Mouse (Mus musculus): ENCODE results near the gene Olfr1220. TPM values are rescaled to one million over a fixed set of nuclear protein-coding genes. Genes with fewer than 3 reads are reported as not detected.

The Olfr1220 gene
- total RNA-seq (2023) = not detected

DNA sequence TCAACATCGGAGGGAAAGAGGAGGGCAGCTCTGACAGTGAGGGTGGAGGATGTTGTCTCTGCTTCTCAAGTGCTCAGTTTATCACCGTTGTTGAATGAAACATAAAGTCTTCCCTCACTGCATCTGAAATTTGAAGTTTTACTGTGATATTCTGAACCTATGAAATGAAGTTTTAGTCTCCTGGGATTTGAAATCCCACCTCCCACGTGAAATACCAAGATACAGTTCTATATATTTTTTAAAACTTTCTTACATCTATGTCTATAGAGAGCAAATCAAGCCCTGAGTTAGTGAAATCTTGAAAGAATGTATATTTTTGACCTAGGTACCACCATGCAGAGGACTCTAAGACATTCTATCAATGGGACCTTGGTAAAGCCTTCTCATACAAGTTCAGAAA, at the start of gene Olfr1220:
Gene Olfr1220 (minus strand): TSS at position 101 of the 400 bp plus-strand sequence.

DNA sequence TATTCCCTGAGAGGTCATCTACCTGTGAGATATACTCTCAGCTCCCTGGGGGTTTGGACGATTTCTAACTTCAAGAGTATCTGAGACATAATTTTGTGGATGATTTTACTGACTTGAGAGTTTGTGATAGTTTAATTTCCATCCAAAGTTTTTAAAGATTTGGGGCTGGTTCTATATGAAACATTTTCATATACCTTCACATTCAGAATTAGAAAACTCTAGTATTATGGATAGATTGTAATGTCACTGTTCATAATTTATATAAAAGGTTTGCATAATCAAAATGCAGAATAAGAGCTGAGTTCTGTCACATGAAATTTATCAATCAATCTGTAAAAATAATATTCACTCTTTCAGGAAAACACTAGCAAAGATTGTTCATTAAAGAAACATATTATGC, 44.8 kb upstream of the Olfr1220 start, which contains the start of gene Olfr1223:
Gene Olfr1223 (minus strand): TSS at position 101 of the 400 bp plus-strand sequence.

DNA sequence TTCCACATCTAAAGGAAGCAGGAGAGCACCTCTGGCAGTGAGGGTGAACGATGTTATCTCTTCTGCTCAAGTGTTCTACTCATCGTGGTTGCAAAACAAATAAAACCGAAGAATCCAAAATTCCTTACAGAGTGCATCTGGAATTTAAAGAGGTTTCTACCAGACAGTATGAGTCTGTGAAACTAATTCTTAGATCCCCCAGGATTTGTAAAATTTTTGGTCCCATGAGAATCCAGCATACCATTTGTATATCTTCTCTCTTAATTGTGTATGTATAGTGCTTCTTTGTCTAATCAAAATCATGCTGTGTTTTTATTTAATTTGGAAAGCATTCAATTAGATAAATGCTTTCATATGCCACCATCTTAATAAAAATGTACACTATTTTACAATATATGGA, 26.3 kb upstream of the Olfr1220 start, which contains the start of gene Olfr1222:
Gene Olfr1222 (minus strand): TSS at position 101 of the 400 bp plus-strand sequence.

DNA sequence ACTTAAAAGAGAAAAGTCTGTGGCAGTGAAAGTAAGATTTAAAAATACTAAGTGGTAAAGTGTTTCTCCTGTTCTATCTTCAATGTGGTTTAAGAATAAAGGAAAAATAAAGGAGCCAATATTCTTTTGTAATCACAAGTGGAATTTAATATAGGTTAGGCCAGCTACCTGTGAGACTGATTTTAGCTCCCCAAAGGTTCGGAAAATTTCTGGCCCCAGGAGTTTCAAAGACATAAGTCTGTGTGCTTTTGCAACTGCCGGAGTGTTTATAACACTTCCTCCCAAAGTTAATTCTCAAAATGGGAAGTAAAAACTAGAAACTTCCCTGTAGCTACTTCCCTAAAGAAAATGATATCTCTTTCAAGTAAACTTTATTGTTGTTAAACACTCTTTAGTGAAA, 10.5 kb upstream of the Olfr1220 start, which contains the start of gene Olfr1221:
Gene Olfr1221 (minus strand): TSS at position 101 of the 400 bp plus-strand sequence.

DNA sequence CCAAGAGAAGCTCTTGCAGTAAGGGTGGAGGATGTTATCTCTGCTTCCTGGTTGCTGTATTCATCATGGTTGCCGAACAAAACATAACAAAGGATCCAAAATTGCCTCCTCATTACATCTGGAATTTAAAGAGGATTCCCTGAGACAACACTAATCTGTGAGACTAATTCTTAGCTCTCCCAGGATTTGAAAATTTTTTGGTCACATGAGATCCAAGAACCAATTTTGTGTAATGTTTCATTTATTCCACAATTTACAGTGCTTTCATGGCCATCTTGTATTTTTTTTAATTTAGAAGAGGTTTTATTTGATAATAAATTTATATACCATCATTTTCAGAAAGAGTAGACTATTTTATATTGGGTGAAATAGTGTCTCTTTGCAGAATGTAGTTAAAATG, 23.2 kb downstream of the Olfr1220 start, which contains the start of gene Olfr1219:
Gene Olfr1219 (minus strand): TSS at position 101 of the 400 bp plus-strand sequence.

DNA sequence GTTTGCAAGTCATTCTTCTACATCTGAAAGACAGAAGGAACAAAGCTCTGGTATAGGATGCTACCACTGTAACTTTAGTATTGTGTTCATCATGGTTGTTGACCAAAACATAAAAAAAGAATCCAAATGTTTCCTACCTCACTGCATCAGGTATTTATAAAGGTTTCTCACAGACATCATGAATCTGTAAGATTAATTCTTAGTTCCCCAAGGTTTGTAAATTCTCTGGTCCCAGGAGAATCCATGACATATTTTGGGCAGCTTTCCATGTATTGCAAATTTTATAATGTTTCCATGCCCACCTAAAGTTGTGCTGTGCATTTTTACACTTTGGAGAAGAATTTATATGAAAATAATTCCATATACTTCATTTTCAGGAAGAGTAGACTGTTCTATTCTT, 45.5 kb downstream of the Olfr1220 start, which contains the start of gene Olfr1218:
Gene Olfr1218 (minus strand): TSS at position 101 of the 400 bp plus-strand sequence.

Other genes starting within 250 kb of the Olfr1220 start
- not detected for gene Olfr1206, start 243.6 kb downstream of the Olfr1220 start, total RNA-seq (2023)
- not detected for gene Olfr1208, start 204.5 kb downstream of the Olfr1220 start, total RNA-seq (2023)
- gene Olfr1209, start 191.7 kb downstream of the Olfr1220 start, total RNA-seq (2023) = not detected
- not detected for gene Olfr1211, start 168.7 kb downstream of the Olfr1220 start, total RNA-seq (2023)
- gene Olfr1212, start 152.9 kb downstream of the Olfr1220 start, total RNA-seq (2023) = not detected
- not detected for gene Gm13762, start 126.6 kb downstream of the Olfr1220 start, total RNA-seq (2023)
- not detected for gene Olfr1214, start 114.2 kb downstream of the Olfr1220 start, total RNA-seq (2023)
- gene Olfr1215, start 99.9 kb downstream of the Olfr1220 start, total RNA-seq (2023) = not detected
- gene Olfr1216, start 88.5 kb downstream of the Olfr1220 start, total RNA-seq (2023) = not detected
- gene Olfr1217, start 74.8 kb downstream of the Olfr1220 start, total RNA-seq (2023) = not detected
- not detected for gene Olfr1218, start 45.6 kb downstream of the Olfr1220 start, total RNA-seq (2023)
- not detected for gene Olfr1219, start 23.3 kb downstream of the Olfr1220 start, total RNA-seq (2023)
- not detected for gene Olfr1221, start 10.4 kb upstream of the Olfr1220 start, total RNA-seq (2023)
- not detected for gene Olfr1222, start 26.2 kb upstream of the Olfr1220 start, total RNA-seq (2023)
- gene Olfr1223, start 44.7 kb upstream of the Olfr1220 start, total RNA-seq (2023) = not detected
- not detected for gene Olfr1224-ps1, start 57.3 kb upstream of the Olfr1220 start, total RNA-seq (2023)
- not detected for gene Olfr1225, start 67.8 kb upstream of the Olfr1220 start, total RNA-seq (2023)
- not detected for gene Olfr1226, start 93.2 kb upstream of the Olfr1220 start, total RNA-seq (2023)
- gene Olfr1228, start 147.2 kb upstream of the Olfr1220 start, total RNA-seq (2023) = not detected
- not detected for gene Olfr1229, start 181.2 kb upstream of the Olfr1220 start, total RNA-seq (2023)
- gene Olfr1230, start 190.4 kb upstream of the Olfr1220 start, total RNA-seq (2023) = not detected
- gene Olfr1231, start 200.2 kb upstream of the Olfr1220 start, total RNA-seq (2023) = not detected
- gene Olfr1232, start 222.8 kb upstream of the Olfr1220 start, total RNA-seq (2023) = not detected
- not detected for gene Olfr1233, start 235.6 kb upstream of the Olfr1220 start, total RNA-seq (2023)

Data from CD4-positive naive resting alpha-beta T cell, adult 76 days (primary cell).